Mouse (Mus musculus) heart, embryonic 15.5 days (tissue): ENCODE measurements around the gene Il1rapl2. TPM values are rescaled to one million over a fixed set of nuclear protein-coding genes. Genes with fewer than 3 reads are reported as not detected.

Experiments used
- ATAC-seq: fragments of 200-750 bp; cut with Nextera tagmentation; replicated peaks from 2 replicates; pipeline ENCODE4 v1.8.0; 2017; ENCODE audit warnings: low read depth, moderate TSS enrichment; ENCODE audit not compliant: insufficient number of reproducible peaks, insufficient read depth, low FRiP score
- H3K27ac ChIP-seq: fragments of 300-500 bp; sonication (generic); 2 replicates; pipeline ENCODE4 v1.5.1; 2015; ENCODE audit warnings: mild to moderate bottlenecking, inconsistent platforms
- H3K27me3 ChIP-seq: fragments of 300-500 bp; sonication (generic); 2 replicates; pipeline ENCODE4 v1.6.1; 2015; ENCODE audit warnings: inconsistent platforms
- H3K36me3 ChIP-seq: fragments of 300-500 bp; sonication (generic); 2 replicates; pipeline ENCODE4 v1.6.1; 2015; ENCODE audit warnings: mild to moderate bottlenecking, inconsistent platforms
- H3K4me1 ChIP-seq: fragments of 300-500 bp; sonication (generic); replicated peaks from 2 replicates; pipeline ENCODE4 v1.6.1; 2015; ENCODE audit warnings: inconsistent platforms
- H3K4me2 ChIP-seq: fragments of 300-500 bp; sonication (generic); 2 replicates; pipeline ENCODE4 v1.6.1; 2015; ENCODE audit warnings: inconsistent platforms, mild to moderate bottlenecking, moderate library complexity
- H3K4me3 ChIP-seq: fragments of 300-500 bp; sonication (generic); 2 replicates; pipeline ENCODE4 v1.5.1; 2015; ENCODE audit warnings: mild to moderate bottlenecking, inconsistent platforms
- H3K9ac ChIP-seq: fragments of 300-500 bp; sonication (generic); 2 replicates; pipeline ENCODE4 v1.6.1; 2015; ENCODE audit warnings: mild to moderate bottlenecking, inconsistent platforms
- H3K9me3 ChIP-seq: fragments of 300-500 bp; sonication (generic); replicated peaks from 2 replicates; pipeline ENCODE4 v1.6.1; 2016; ENCODE audit warnings: inconsistent platforms
- WGBS: fragments of 180-500 bp; shearing (Covaris S2); methylation state at CpG from one replicate; pipeline ENCODE4 v1.1.7; 2015; ENCODE audit warnings: mixed read lengths; 5-methylcytosine and 5-hydroxymethylcytosine counted together
- polyA plus RNA-seq: library from polyadenylated mRNA; unstranded; fragments of >200 nt; fragmentation: Nextera tagmentation; extraction: Ambion mirVana; gene quantifications from 2 replicates; pipeline ENCODE4 v1.2.1, GENCODE M21; 2015

The Il1rapl2 gene
- polyA plus RNA-seq, 1 experiment from 2014 or later = 0.10 TPM

GRCm38 (mm10) chrX:137806231-137807114 lies 236.1 kb downstream of the Il1rapl2 start:
- 64% methylated on average over 4 of the region's 4 CpGs for WGBS
- Histone ChIP-seq H3K9ac (no peak overlapping the region), H3K9me3 (no peaks in the 10 kb centered on the region), H3K4me1 (no peaks in the 10 kb centered on the region), H3K4me2 (no peak overlapping the region), H3K36me3 (no peaks in the 10 kb centered on the region), H3K27ac (no peak overlapping the region), H3K4me3 (no peak overlapping the region), H3K27me3 (no peaks in the 10 kb centered on the region)
- no peak for ATAC-seq

- Histone ChIP-seq H3K4me1 (no peaks in the 10 kb centered on the region), H3K27ac (no peak overlapping the region), H3K36me3 (no peaks in the 10 kb centered on the region), H3K4me3 (no peak overlapping the region), H3K9ac (no peak overlapping the region), H3K27me3 (no peaks in the 10 kb centered on the region), H3K9me3 (no peaks in the 10 kb centered on the region), H3K4me2 (no peak overlapping the region)
- 58% methylated on average over 3 of the region's 3 CpGs for WGBS
- ATAC-seq = no peak
Observed at GRCm38 (mm10) chrX:137809526-137809925, 239.1 kb downstream of the Il1rapl2 start.

- Histone ChIP-seq H3K27ac (no peak overlapping the region), H3K9me3 (no peaks in the 10 kb centered on the region), H3K4me1 (no peaks in the 10 kb centered on the region), H3K27me3 (no peaks in the 10 kb centered on the region), H3K4me3 (no peak overlapping the region), H3K4me2 (no peak overlapping the region), H3K9ac (no peak overlapping the region), H3K36me3 (no peaks in the 10 kb centered on the region)
- no peak for ATAC-seq
- 52% methylated on average over 1 of the region's 1 CpGs for WGBS
Observed at GRCm38 (mm10) chrX:137812151-137812550, 241.7 kb downstream of the Il1rapl2 start.

GRCm38 (mm10) chrX:137848936-137849335 lies 278.5 kb downstream of the Il1rapl2 start:
- Histone ChIP-seq H3K9ac (no peak overlapping the region), H3K4me3 (no peak overlapping the region), H3K27me3 (no peaks in the 10 kb centered on the region), H3K4me2 (no peak overlapping the region), H3K27ac (no peak overlapping the region), H3K9me3 (no peaks in the 10 kb centered on the region), H3K4me1 (no peaks in the 10 kb centered on the region), H3K36me3 (no peaks in the 10 kb centered on the region)
- WGBS = 51% methylated on average over 3 of the region's 3 CpGs
- no peak for ATAC-seq

- no peaks in the 10 kb centered on the region for H3K4me1 ChIP-seq
- no peak overlapping the region for H3K4me3 ChIP-seq
- H3K27me3 ChIP-seq = no peaks in the 10 kb centered on the region
- no peaks in the 10 kb centered on the region for H3K9me3 ChIP-seq
- no peak overlapping the region for H3K9ac ChIP-seq
- no peak overlapping the region for H3K27ac ChIP-seq
- ATAC-seq = no peak
- H3K36me3 ChIP-seq = no peaks in the 10 kb centered on the region
- no peak overlapping the region for H3K4me2 ChIP-seq
Observed at GRCm38 (mm10) chrX:137923490-137923889, 353.1 kb downstream of the Il1rapl2 start.

- H3K9ac ChIP-seq = no peak overlapping the region
- H3K4me2 ChIP-seq = no peak overlapping the region
- no peaks in the 10 kb centered on the region for H3K4me1 ChIP-seq
- no peak overlapping the region for H3K27ac ChIP-seq
- 50% methylated on average over 2 of the region's 2 CpGs for WGBS
- H3K9me3 ChIP-seq = no peaks in the 10 kb centered on the region
- H3K36me3 ChIP-seq = no peaks in the 10 kb centered on the region
- H3K27me3 ChIP-seq = no peaks in the 10 kb centered on the region
- H3K4me3 ChIP-seq = no peak overlapping the region
- no peak for ATAC-seq
Observed at GRCm38 (mm10) chrX:137926835-137927234, 356.4 kb downstream of the Il1rapl2 start.

- no peak overlapping the region for H3K4me3 ChIP-seq
- H3K9me3 ChIP-seq = no peaks in the 10 kb centered on the region
- H3K4me1 ChIP-seq = no peaks in the 10 kb centered on the region
- 67% methylated on average over 1 of the region's 1 CpGs for WGBS
- ATAC-seq = no peak
- no peaks in the 10 kb centered on the region for H3K27me3 ChIP-seq
- H3K4me2 ChIP-seq = no peak overlapping the region
- no peak overlapping the region for H3K9ac ChIP-seq
- H3K27ac ChIP-seq = no peak overlapping the region
- no peaks in the 10 kb centered on the region for H3K36me3 ChIP-seq
Observed at GRCm38 (mm10) chrX:137947741-137948140, 377.3 kb downstream of the Il1rapl2 start.

GRCm38 (mm10) chrX:137971306-137971705 lies 400.9 kb downstream of the Il1rapl2 start:
- Histone ChIP-seq H3K27me3 (no peaks in the 10 kb centered on the region), H3K4me1 (no peaks in the 10 kb centered on the region), H3K36me3 (no peaks in the 10 kb centered on the region), H3K4me2 (no peak overlapping the region), H3K27ac (no peak overlapping the region), H3K4me3 (no peak overlapping the region), H3K9ac (no peak overlapping the region), H3K9me3 (no peaks in the 10 kb centered on the region)
- no peak for ATAC-seq
- WGBS = 70% methylated on average over 5 of the region's 5 CpGs

- Histone ChIP-seq H3K9ac (no peak overlapping the region), H3K4me3 (no peak overlapping the region), H3K4me2 (no peak overlapping the region), H3K4me1 (no peaks in the 10 kb centered on the region), H3K27me3 (no peaks in the 10 kb centered on the region), H3K27ac (no peak overlapping the region), H3K9me3 (no peaks in the 10 kb centered on the region), H3K36me3 (no peaks in the 10 kb centered on the region)
- no peak for ATAC-seq
- WGBS = 78% methylated on average over 3 of the region's 3 CpGs
Observed at GRCm38 (mm10) chrX:138043113-138043512, 472.7 kb downstream of the Il1rapl2 start.

- H3K9me3 ChIP-seq = no peaks in the 10 kb centered on the region
- H3K4me2 ChIP-seq = no peak overlapping the region
- ATAC-seq = no peak
- H3K4me3 ChIP-seq = no peak overlapping the region
- H3K27ac ChIP-seq = no peak overlapping the region
- no peaks in the 10 kb centered on the region for H3K4me1 ChIP-seq
- no peaks in the 10 kb centered on the region for H3K27me3 ChIP-seq
- H3K9ac ChIP-seq = no peak overlapping the region
- no peaks in the 10 kb centered on the region for H3K36me3 ChIP-seq
- whole genome bisulfite sequencing = 44% methylated on average over 6 of the region's 6 CpGs
Observed at GRCm38 (mm10) chrX:138103954-138104353, 533.5 kb downstream of the Il1rapl2 start.

GRCm38 (mm10) chrX:138104668-138105067 lies 534.3 kb downstream of the Il1rapl2 start:
- Histone ChIP-seq H3K4me2 (no peak overlapping the region), H3K36me3 (no peaks in the 10 kb centered on the region), H3K9me3 (no peaks in the 10 kb centered on the region), H3K27me3 (no peaks in the 10 kb centered on the region), H3K4me3 (no peak overlapping the region), H3K4me1 (no peaks in the 10 kb centered on the region), H3K9ac (no peak overlapping the region), H3K27ac (no peak overlapping the region)
- WGBS = 62% methylated on average over 3 of the region's 3 CpGs
- no peak for ATAC-seq

GRCm38 (mm10) chrX:138170146-138170545 lies 599.7 kb downstream of the Il1rapl2 start:
- H3K27me3 ChIP-seq = no peaks in the 10 kb centered on the region
- H3K9me3 ChIP-seq = no peaks in the 10 kb centered on the region
- H3K4me3 ChIP-seq = no peak overlapping the region
- no peak overlapping the region for H3K4me2 ChIP-seq
- WGBS = 14% methylated on average over 3 of the region's 3 CpGs
- no peaks in the 10 kb centered on the region for H3K36me3 ChIP-seq
- no peaks in the 10 kb centered on the region for H3K4me1 ChIP-seq
- no peak for ATAC-seq
- no peak overlapping the region for H3K27ac ChIP-seq
- H3K9ac ChIP-seq = no peak overlapping the region
